Mouse (Mus musculus): ENCODE measurements around the gene Zmpste24.
A peak's percentile ranks its signal among the peaks of the same experiment; 100 is the strongest.

GRCm38 (mm10) chr4:121042472-121042871, 55.6 kb downstream of the Zmpste24 start:
- no peak for TF ChIP-seq CTCF (IDR thresholded peaks at IDR 0.05; ENCODE audit: low read depth, low read length)
- TF ChIP-seq EP300 (IDR thresholded peaks at IDR 0.05; ENCODE audit: insufficient read depth, low read depth, low read length), result 0 out of 2 replicates have a peak, but pooled peaks have one; percentile 4

Measured in ES-Bruce4 (cell line).